Mouse (Mus musculus) thymus, postnatal 36 days (tissue): ENCODE results near the gene Plch2.
A peak's percentile ranks its signal among the peaks of the same experiment; 100 is the strongest.

Experiments used
- DNase-seq, 2 experiments: peaks; one replicate each; pipeline ENCODE4 v3.0.0; 2022; ENCODE audit warnings: mixed read lengths in 2 of 2

The Plch2 gene

GRCm38 (mm10) chr4:155070921-155071320, 14.3 kb upstream of the Plch2 start:
- DNase-seq: no peak

GRCm38 (mm10) chr4:155070199-155070598, 13.6 kb upstream of the Plch2 start:
- DNase-seq: no peak

- DNase-seq: peak in 1 of 2 experiments; percentile 35
Measured at GRCm38 (mm10) chr4:155069191-155069590, 12.6 kb upstream of the Plch2 start.

- DNase-seq: peak in 1 of 2 experiments; percentile 33
Measured at GRCm38 (mm10) chr4:155068357-155068972, 11.9 kb upstream of the Plch2 start.

- DNase-seq: peak; percentile 98
Measured at GRCm38 (mm10) chr4:155066834-155067522, 10.4 kb upstream of the Plch2 start, which contains the start of gene Pex10. Gene Pex10, plus strand, starts transcription at chr4:155067016.

GRCm38 (mm10) chr4:155065970-155066833, 9.6 kb upstream of the Plch2 start:
- DNase-seq: peak; percentile 76 to 81

- DNase-seq: no peak
Measured at GRCm38 (mm10) chr4:155064474-155064873, 7.9 kb upstream of the Plch2 start.

- DNase-seq: no peak
Measured at GRCm38 (mm10) chr4:155063895-155064294, 7.3 kb upstream of the Plch2 start.

GRCm38 (mm10) chr4:155058325-155058724, 1.7 kb upstream of the Plch2 start:
- DNase-seq: no peak

- peak; percentile 68 to 82 for DNase-seq
Measured at GRCm38 (mm10) chr4:155050116-155050515, 6.5 kb downstream of the Plch2 start.

GRCm38 (mm10) chr4:155046636-155047035, 9.9 kb downstream of the Plch2 start:
- DNase-seq: no peak

GRCm38 (mm10) chr4:155043289-155043625, 13.3 kb downstream of the Plch2 start:
- no peak for DNase-seq

GRCm38 (mm10) chr4:155042606-155043288, 13.8 kb downstream of the Plch2 start:
- no peak for DNase-seq

GRCm38 (mm10) chr4:155040696-155041095, 15.9 kb downstream of the Plch2 start:
- DNase-seq: no peak

- DNase-seq: no peak
Measured at GRCm38 (mm10) chr4:155040197-155040596, 16.4 kb downstream of the Plch2 start.

GRCm38 (mm10) chr4:155034787-155035186, 21.8 kb downstream of the Plch2 start:
- no peak for DNase-seq

- no peak for DNase-seq
Measured at GRCm38 (mm10) chr4:155034202-155034601, 22.4 kb downstream of the Plch2 start.

- DNase-seq: no peak
Measured at GRCm38 (mm10) chr4:155033115-155033514, 23.5 kb downstream of the Plch2 start.

GRCm38 (mm10) chr4:155024170-155025010, 32.2 kb downstream of the Plch2 start:
- DNase-seq: no peak

GRCm38 (mm10) chr4:155022228-155022855, 34.2 kb downstream of the Plch2 start:
- DNase-seq: no peak

- DNase-seq: no peak
Measured at GRCm38 (mm10) chr4:155020813-155021212, 35.8 kb downstream of the Plch2 start.
